Mouse (Mus musculus) embryonic fibroblast, embryonic 13.5 days (primary cell): ENCODE data around the gene Galnt2. TPM values are rescaled to one million over a fixed set of nuclear protein-coding genes. Genes with fewer than 3 reads are reported as not detected.

ENCODE experiments used
- H3K27ac ChIP-seq: 2 replicates; pipeline ENCODE4 v1.5.1; 2012; ENCODE audit warnings: low read length, control low read depth, inconsistent platforms; ENCODE audit not compliant: insufficient read depth
- H3K4me1 ChIP-seq: 2 replicates; pipeline ENCODE4 v1.6.1; 2011; ENCODE audit warnings: low read length; ENCODE audit not compliant: control insufficient read depth, insufficient read depth
- H3K4me3 ChIP-seq: 2 replicates; pipeline ENCODE4 v1.5.1; 2011; ENCODE audit warnings: mild to moderate bottlenecking, control low read depth, low read length; ENCODE audit not compliant: insufficient read depth
- CTCF ChIP-seq: IDR thresholded peaks from 2 replicates; pipeline ENCODE4 v1.5.1; 2011; ENCODE audit warnings: mild to moderate bottlenecking, control low read depth, low read length, moderate library complexity, borderline replicate concordance; ENCODE audit not compliant: insufficient read depth
- POLR2A ChIP-seq: IDR thresholded peaks from 2 replicates; pipeline ENCODE4 v1.6.1; 2011; ENCODE audit warnings: low read depth, mild to moderate bottlenecking, control low read depth, low read length, moderate library complexity
- polyA plus RNA-seq: library from polyadenylated mRNA; stranded (reverse); fragments of >200 nt; gene quantifications from 2 replicates; pipeline ENCODE4 v1.2.4, GENCODE M21; 2011; ENCODE audit warnings: low read depth; ENCODE audit not compliant: missing spikeins, insufficient read length

Galnt2 gene
- polyA plus RNA-seq = 20.3 and 45.2 TPM in 2 replicates

DNA sequence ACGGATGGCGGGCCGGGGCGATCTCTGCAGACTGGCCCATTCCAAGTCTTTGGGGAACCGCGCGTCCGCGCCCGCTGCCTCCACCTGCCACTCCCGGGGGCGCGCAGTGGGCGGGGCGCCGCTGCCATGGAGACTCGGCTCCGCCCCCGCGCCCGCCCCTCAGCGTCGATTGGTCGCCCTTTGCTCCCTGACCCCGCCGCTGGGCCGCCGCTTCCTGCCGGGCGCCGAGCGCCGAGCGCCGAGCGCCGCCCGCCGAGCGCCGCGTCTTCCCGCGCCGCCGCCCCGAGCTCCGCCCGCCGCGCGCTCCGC, at the start of gene Galnt2:
TSS of gene Galnt2 (plus strand) at position 216 of the 309 bp plus-strand sequence.
- TF ChIP-seq CTCF (no peak), POLR2A (no peak)
- Histone ChIP-seq H3K4me3 (peak within 1 kb of the TSS; percentile 73), H3K27ac (peak within 1 kb of the TSS; percentile 41), H3K4me1 (no peaks in the 10 kb centered on the region)

GRCm38 (mm10) chr8:124181751-124182150, 49.4 kb upstream of the Galnt2 start:
- Histone ChIP-seq H3K4me3 (no peak overlapping the region), H3K27ac (no peak overlapping the region)
- TF ChIP-seq POLR2A (no peak), CTCF (no peak)

GRCm38 (mm10) chr8:124182224-124182623, 49.0 kb upstream of the Galnt2 start:
- Histone ChIP-seq H3K4me1 (no peaks in the 10 kb centered on the region; the same call in 1 of the 2 replicates), H3K27ac (no peak overlapping the region), H3K4me3 (no peak overlapping the region)
- TF ChIP-seq POLR2A (no peak), CTCF (no peak)

More at GRCm38 (mm10) chr8:124181751-124182150, 49.4 kb upstream of the Galnt2 start:
- H3K4me1 ChIP-seq = no peaks in the 10 kb centered on the region; the same call in 1 of the 2 replicates

GRCm38 (mm10) chr8:124184078-124184477, 47.1 kb upstream of the Galnt2 start:
- no peaks in the 10 kb centered on the region; the same call in 1 of the 2 replicates for H3K4me1 ChIP-seq
- H3K27ac ChIP-seq = peak overlapping the region; percentile 35; the same call in 1 of the 2 replicates
- no peak overlapping the region for H3K4me3 ChIP-seq
- no peak for TF ChIP-seq POLR2A
- TF ChIP-seq CTCF = no peak

GRCm38 (mm10) chr8:124184507-124184906, 46.7 kb upstream of the Galnt2 start:
- no peaks in the 10 kb centered on the region; the same call in 1 of the 2 replicates for H3K4me1 ChIP-seq
- peak overlapping the region; percentile 7; the same call in 1 of the 2 replicates for H3K27ac ChIP-seq
- no peak overlapping the region for H3K4me3 ChIP-seq
- no peak for TF ChIP-seq CTCF
- TF ChIP-seq POLR2A = no peak

- H3K4me1 ChIP-seq = no peaks in the 10 kb centered on the region; the same call in 1 of the 2 replicates
- no peak overlapping the region for H3K27ac ChIP-seq
- H3K4me3 ChIP-seq = no peak overlapping the region
- TF ChIP-seq POLR2A (no peak), CTCF (no peak)
These were observed 46.1 kb upstream of the Galnt2 start for GRCm38 (mm10) chr8:124185081-124185480.

GRCm38 (mm10) chr8:124190388-124190787, 40.8 kb upstream of the Galnt2 start:
- no peak overlapping the region for H3K4me3 ChIP-seq
- H3K27ac ChIP-seq = no peak overlapping the region
- no peaks in the 10 kb centered on the region for H3K4me1 ChIP-seq
- TF ChIP-seq CTCF (no peak), POLR2A (no peak)

GRCm38 (mm10) chr8:124192242-124192641, 38.9 kb upstream of the Galnt2 start:
- no peak overlapping the region for H3K4me3 ChIP-seq
- H3K27ac ChIP-seq = peak overlapping the region; percentile 54; the same call in 1 of the 2 replicates
- peaks cover 11% of the 10 kb centered on the region for H3K4me1 ChIP-seq
- TF ChIP-seq POLR2A (no peak), CTCF (no peak)

DNA sequence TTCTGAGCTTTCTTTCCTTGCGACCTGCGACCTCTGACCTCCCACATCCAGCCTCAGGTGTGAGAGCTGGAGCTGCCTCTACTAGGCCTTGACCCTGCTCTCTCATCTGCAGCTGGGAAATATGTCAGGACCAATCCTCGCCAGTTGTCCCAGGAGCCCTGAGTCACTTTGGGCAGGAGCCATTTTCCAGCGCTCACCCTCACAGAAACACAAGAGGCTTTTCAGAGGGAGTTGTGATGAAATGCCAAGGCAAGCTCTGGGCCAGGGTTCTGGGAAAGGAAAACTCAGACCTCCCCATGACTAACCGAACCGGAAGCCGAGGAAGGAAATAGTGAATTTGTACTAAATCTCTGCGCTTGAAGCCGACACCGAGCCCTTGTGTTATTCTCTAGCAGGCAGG, 38.2 kb upstream of the Galnt2 start:
- TF ChIP-seq CTCF = no peak
- no peak for TF ChIP-seq POLR2A
- Histone ChIP-seq H3K4me3 (no peak overlapping the region), H3K4me1 (peaks cover 11% of the 10 kb centered on the region), H3K27ac (peak overlapping the region; percentile 81)

GRCm38 (mm10) chr8:124193992-124194391, 37.2 kb upstream of the Galnt2 start:
- no peak overlapping the region for H3K4me3 ChIP-seq
- TF ChIP-seq CTCF (no peak), POLR2A (no peak)
- H3K27ac ChIP-seq = no peak overlapping the region
- H3K4me1 ChIP-seq = peaks cover 11% of the 10 kb centered on the region
